Mouse (Mus musculus) gastrocnemius, adult 2 months (tissue): ENCODE results near the gene Usp15. TPM values are rescaled to one million over a fixed set of nuclear protein-coding genes. Genes with fewer than 3 reads are reported as not detected.
A peak's percentile ranks its signal among the peaks of the same experiment; 100 is the strongest.

Source experiments
- DNase-seq: peaks from one replicate; pipeline ENCODE4 v3.0.0; 2022
- H3K27ac ChIP-seq: fragments of 200-600 bp; 2 replicates; pipeline ENCODE4 v1.8.1; 2022; ENCODE audit warnings: mild to moderate bottlenecking
- H3K4me3 ChIP-seq: fragments of 200-600 bp; 2 replicates; pipeline ENCODE4 v1.8.1; 2022; ENCODE audit warnings: mild to moderate bottlenecking, moderate library complexity
- CTCF ChIP-seq: fragments of 200-600 bp; IDR thresholded peaks from 2 replicates; pipeline ENCODE4 v1.8.1; 2022; ENCODE audit warnings: antibody characterized with exemption, mild to moderate bottlenecking, moderate library complexity
- intact Hi-C: fragments of 180-260 bp; cut with DNase I; formaldehyde crosslinking; loops from one replicate; pipeline ENCODE4 v1.15.1; 2025
- microRNA-seq: library from miRNA; unstranded; fragments of <30 nt; microRNA quantifications from one replicate; pipeline ENCODE4 v1.2.0, GENCODE M21; 2021
- total RNA-seq, 2 experiments: library from RNA; stranded (reverse); gene quantifications; 2 replicates each; pipeline ENCODE4 v1.2.3; 2021

Usp15 gene
- total RNA-seq, 2 experiments from 2014 or later = 171 to 187 TPM

- no peak for TF ChIP-seq CTCF
- intact Hi-C loops = no loop called here
- Histone ChIP-seq H3K4me3 (no peak overlapping the region), H3K27ac (peak overlapping the region; percentile 48; the same call in 1 of the 2 replicates)
- no peak for DNase-seq
Observed at GRCm38 (mm10) chr10:123084900-123085641, 111.7 kb downstream of the Usp15 start.

DNA sequence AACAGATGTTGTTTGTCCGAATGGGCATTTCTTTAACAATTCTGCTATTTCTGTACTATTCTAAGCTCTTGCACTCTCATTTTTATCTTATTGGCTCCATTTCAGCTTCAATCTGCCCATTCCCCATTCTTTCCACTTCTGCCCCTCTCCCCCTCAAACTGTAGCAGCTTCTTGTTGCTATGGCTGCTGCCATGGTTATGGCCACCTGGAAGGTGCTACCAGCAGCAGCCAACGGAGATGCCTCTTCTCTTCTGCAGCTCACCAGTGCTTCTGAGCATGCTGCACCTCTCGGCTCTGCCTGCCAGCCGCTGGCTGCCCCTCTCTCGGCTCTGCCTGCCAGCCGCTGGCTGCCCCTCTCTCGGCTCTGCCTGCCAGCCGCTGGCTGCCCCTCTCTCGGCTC, 112.5 kb downstream of the Usp15 start:
- intact Hi-C loops = no loop called here
- no peak for TF ChIP-seq CTCF
- peak overlapping the region; percentile 48; the same call in 1 of the 2 replicates for H3K27ac ChIP-seq
- DNase-seq = no peak
- peak overlapping the region; percentile 7; the same call in 1 of the 2 replicates for H3K4me3 ChIP-seq

GRCm38 (mm10) chr10:123076245-123077023, 120.4 kb downstream of the Usp15 start, which contains the start of gene Mon2:
Gene Mon2 (minus strand): TSS chr10:123076505.
- Histone ChIP-seq H3K27ac (peak within 1 kb of the TSS; percentile 96), H3K4me3 (peak within 1 kb of the TSS; percentile 91)
- no peak for TF ChIP-seq CTCF
- peak; percentile 99 for DNase-seq
- intact Hi-C loops = no loop called here

DNA sequence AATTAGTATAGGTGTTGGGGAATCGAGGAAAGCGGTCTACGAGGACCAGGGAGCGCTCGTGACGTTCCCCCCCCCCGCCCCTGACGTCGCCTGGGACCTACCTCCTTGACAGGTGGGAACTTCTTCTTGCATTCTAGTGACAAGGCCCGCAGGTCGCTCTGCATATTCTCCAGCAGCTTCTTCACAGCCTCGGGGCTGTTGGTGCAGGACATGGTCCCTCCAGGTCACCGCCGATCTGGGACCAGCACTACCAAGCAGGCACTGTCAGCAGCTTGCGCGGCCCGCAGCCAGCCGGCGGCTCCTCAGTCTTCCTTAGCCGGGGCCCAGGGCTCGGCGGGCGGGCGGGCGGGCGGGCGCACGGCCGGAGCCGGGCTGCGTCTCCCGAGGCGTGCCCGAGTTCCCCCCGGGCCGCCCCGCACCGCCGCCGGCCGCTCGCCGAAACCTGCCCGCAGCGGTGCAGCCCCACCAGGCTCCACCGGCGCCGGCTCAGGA, 121.0 kb downstream of the Usp15 start:
- TF ChIP-seq CTCF = no peak
- peak overlapping the region; percentile 91 for H3K4me3 ChIP-seq
- no peak for DNase-seq
- H3K27ac ChIP-seq = peak overlapping the region; percentile 96
- intact Hi-C loops = no loop called here

GRCm38 (mm10) chr10:123071997-123072396, 124.8 kb downstream of the Usp15 start:
- no peak for TF ChIP-seq CTCF
- no peak for DNase-seq
- intact Hi-C loops = no loop called here

GRCm38 (mm10) chr10:123063021-123063420, 133.8 kb downstream of the Usp15 start:
- DNase-seq = no peak
- intact Hi-C loops = loop anchor here (1.0 kb wide), 1 partner anchor 20 kb away; no protein-coding TSS in a partner anchor
- TF ChIP-seq CTCF = no peak
- Histone ChIP-seq H3K4me3 (no peak overlapping the region), H3K27ac (peak overlapping the region; percentile 92)

More at GRCm38 (mm10) chr10:123071997-123072396, 124.8 kb downstream of the Usp15 start:
- Histone ChIP-seq H3K27ac (peak overlapping the region; percentile 67), H3K4me3 (peak overlapping the region; percentile 9; the same call in 1 of the 2 replicates)

DNA sequence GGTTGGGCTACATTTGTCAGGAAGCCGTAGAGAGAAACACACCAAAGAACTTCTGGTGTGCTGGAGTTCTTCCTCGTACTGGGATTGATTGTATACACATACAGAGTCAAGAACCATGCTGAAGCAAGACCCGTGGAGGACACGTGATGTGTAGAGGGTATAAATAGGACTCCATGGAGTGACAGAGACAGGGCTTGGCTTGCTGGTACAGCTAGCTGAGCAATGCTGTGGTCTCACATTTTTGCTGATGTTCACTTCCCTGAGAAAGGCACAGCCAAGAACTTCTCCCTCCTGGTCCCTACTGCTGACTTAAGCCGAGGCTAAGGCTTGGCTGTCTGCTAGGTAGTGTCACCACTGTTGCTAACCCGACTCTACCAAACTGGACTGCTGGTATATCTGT, 136.0 kb downstream of the Usp15 start:
- Histone ChIP-seq H3K27ac (peak overlapping the region; percentile 92), H3K4me3 (peak overlapping the region; percentile 63)
- DNase-seq = peak; percentile 77
- intact Hi-C loops = no loop called here
- no peak for TF ChIP-seq CTCF

DNA sequence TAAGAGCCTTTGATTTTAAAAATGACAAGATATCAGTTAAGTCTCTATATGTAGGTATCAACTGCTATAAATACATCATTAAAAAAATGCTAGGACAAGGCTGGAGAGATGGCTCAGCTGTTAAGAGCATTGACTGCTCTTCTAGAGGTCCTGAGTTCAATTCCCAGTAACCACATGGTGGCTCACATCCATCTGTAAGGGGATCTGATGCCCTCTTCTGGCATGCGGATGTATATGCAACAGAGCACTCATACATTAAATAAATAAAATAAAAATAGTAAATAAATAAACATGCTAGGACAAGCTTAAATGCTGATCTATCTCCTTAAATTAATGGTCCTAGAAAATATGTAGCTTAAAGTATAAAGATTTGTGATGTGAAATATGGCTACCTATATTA, 139.7 kb downstream of the Usp15 start:
- no peak for DNase-seq
- intact Hi-C loops = loop anchor here (5.0 kb wide), 1 partner anchor 35 kb away; no protein-coding TSS in a partner anchor
- Histone ChIP-seq H3K27ac (no peak overlapping the region), H3K4me3 (no peak overlapping the region)
- TF ChIP-seq CTCF = peak; percentile 41

DNA sequence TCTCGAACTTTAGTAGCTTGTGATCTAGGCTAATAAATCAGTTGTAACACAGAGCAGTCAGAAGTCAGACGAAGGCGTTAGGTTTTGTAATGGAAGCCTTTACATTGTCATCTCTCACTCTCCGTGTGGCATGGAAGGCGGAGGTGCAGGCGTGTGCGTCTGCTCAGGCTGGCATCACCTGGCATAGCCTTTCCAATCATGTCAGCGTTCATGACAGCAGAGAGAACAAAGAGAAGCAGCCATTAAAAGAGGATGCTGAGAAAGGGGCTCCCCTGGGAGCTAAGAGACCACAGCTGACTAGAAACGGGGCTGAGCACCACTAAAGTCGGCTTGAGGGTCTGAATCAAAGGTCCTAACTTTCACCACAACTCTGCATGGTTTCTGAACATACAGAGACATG, 140.3 kb downstream of the Usp15 start:
- intact Hi-C loops = loop anchor here (5.0 kb wide), 1 partner anchor 36 kb away; no protein-coding TSS in a partner anchor
- no peak for DNase-seq
- no peak for TF ChIP-seq CTCF
- H3K27ac ChIP-seq = no peak overlapping the region
- no peak overlapping the region for H3K4me3 ChIP-seq

- H3K27ac ChIP-seq = no peak overlapping the region; the same call in 1 of the 2 replicates
- intact Hi-C loops = loop anchor here (5.0 kb wide), 1 partner anchor 37 kb away; no protein-coding TSS in a partner anchor
- H3K4me3 ChIP-seq = no peak overlapping the region
- no peak for DNase-seq
- no peak for TF ChIP-seq CTCF
Observed at GRCm38 (mm10) chr10:123055205-123056000, 141.4 kb downstream of the Usp15 start.

Small RNA genes within 50 kb of the gene (microRNA-seq; reads per million reads assigned to microRNA genes)
- 2.2 reads per million for gene Gm27920

Other genes with a start within 250 kb of the Usp15 start
- gene Mon2, start 120.5 kb downstream of the Usp15 start, total RNA-seq = 10 to 100 TPM; 36.9 to 50.9 TPM
- gene Fam19a2, start 67.0 kb upstream of the Usp15 start, total RNA-seq = not detected